Mouse (Mus musculus) monocyte, adult 59 days (primary cell): ENCODE data around the gene Wscd2. TPM values are rescaled to one million over a fixed set of nuclear protein-coding genes. Genes with fewer than 3 reads are reported as not detected.

ENCODE experiments used
- total RNA-seq, 2 experiments: library from RNA; stranded (reverse); gene quantifications; one replicate each; pipeline ENCODE4 v1.2.4; 2023

Gene Wscd2
- total RNA-seq, result not detected

DNA sequence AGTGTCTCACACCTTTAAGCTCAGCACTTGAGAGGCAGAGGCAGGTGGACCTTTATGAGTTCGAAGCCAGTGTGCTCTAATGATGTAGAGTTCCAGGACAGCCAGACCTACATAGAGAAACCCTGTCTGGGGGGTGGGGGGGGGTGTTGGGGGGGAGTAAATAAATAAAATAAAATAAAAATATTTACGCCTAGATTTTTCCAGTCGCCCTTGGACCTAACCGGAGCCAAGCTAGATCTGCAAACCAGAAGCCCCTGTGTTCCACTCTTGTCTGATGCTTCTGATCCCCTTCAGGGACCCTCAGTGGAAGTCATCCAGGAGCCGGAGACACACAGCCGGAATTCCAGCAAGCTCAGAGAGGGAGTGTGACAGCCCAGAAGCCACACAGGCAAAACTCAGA lies at the start of gene Wscd2:
Gene Wscd2, plus strand, starts transcription at position 301 of the 400 bp plus-strand sequence.

Other genes starting within 250 kb of the Wscd2 start
- gene Sgsm1, start 179.5 kb upstream of the Wscd2 start, total RNA-seq, result not detected
- gene Aym1, start 133.0 kb upstream of the Wscd2 start, total RNA-seq, result not detected
- gene Cmklr1, start 160.1 kb downstream of the Wscd2 start, total RNA-seq, result 10 to 100 TPM; 41.9 to 54.1 TPM
- gene 1700069L16Rik, start 234.4 kb downstream of the Wscd2 start, total RNA-seq, result not detected
- gene Ficd, start 245.5 kb downstream of the Wscd2 start, total RNA-seq, result 1 to 10 TPM; 4.0 to 5.3 TPM